Mouse (Mus musculus): ENCODE results near the gene Gtsf1l. TPM values are rescaled to one million over a fixed set of nuclear protein-coding genes. Genes with fewer than 3 reads are reported as not detected.

The Gtsf1l gene
- total and polyA plus RNA-seq, 2 experiments, result not detected

- H3K4me1 ChIP-seq (ENCODE audit: control insufficient read depth, insufficient read depth, low read length), result no peaks in the 10 kb centered on the region
- 97% methylated on average over 9 of the region's 9 CpGs for WGBS
- no peaks in the 10 kb centered on the region for H3K27me3 ChIP-seq (ENCODE audit: control insufficient read depth, insufficient read depth, low read length)
- H3K36me3 ChIP-seq (ENCODE audit: control insufficient read depth, insufficient read depth, low read length), result no peaks in the 10 kb centered on the region
- no peaks in the 10 kb centered on the region for H3K79me2 ChIP-seq (ENCODE audit: control insufficient read depth, insufficient read depth, low read length)
- H3K27ac ChIP-seq (replicated peaks; ENCODE audit: insufficient read depth, low read depth, low read length), result no peak overlapping the region
- no peak overlapping the region for H3K9ac ChIP-seq (ENCODE audit: low read depth, low read length)
- DNase-seq (ENCODE audit: extremely low read depth, low read depth, low spot score), result no peak
- no peak overlapping the region for H3K4me3 ChIP-seq (ENCODE audit: insufficient read depth, low read depth, low read length)
- TF ChIP-seq POLR2A (IDR thresholded peaks at IDR 0.05; ENCODE audit: extremely low read depth, insufficient read depth, low read length) (no peak), CTCF (IDR thresholded peaks at IDR 0.05; ENCODE audit: low read depth, low read length) (no peak)
These were observed 14.5 kb downstream of the Gtsf1l start for GRCm38 (mm10) chr2:163073023-163073757.

DNA sequence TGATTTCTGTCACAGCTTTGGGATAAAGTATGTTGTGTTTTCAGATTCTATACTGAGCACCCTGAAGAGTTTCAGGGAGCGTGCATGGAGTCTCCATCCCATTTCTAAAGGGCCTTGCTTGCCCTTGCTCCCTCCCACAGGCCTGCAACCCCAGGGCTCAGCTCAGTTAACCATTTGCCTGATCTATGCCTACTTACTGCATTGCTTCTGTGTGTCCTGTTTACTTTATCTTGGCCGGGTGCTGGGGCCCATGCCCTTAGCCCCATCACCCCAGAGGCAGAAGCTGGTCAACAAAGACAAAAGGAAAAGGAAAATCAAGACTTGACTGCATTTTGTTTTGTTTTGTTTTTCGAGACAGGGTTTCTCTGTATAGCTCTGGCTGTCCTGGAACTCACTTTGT, 16.1 kb downstream of the Gtsf1l start:
- 36% methylated on average over 3 of the region's 3 CpGs for WGBS
- no peak for DNase-seq (ENCODE audit: extremely low read depth, low read depth, low spot score)

GRCm38 (mm10) chr2:163070213-163070612, 17.4 kb downstream of the Gtsf1l start:
- 88% methylated on average over 3 of the region's 3 CpGs for WGBS
- H3K4me3 ChIP-seq (ENCODE audit: insufficient read depth, low read depth, low read length), result no peak overlapping the region
- H3K27me3 ChIP-seq (ENCODE audit: control insufficient read depth, insufficient read depth, low read length), result no peaks in the 10 kb centered on the region
- H3K9ac ChIP-seq (ENCODE audit: low read depth, low read length), result no peak overlapping the region
- no peaks in the 10 kb centered on the region for H3K4me1 ChIP-seq (ENCODE audit: control insufficient read depth, insufficient read depth, low read length)
- no peak for DNase-seq (ENCODE audit: extremely low read depth, low read depth, low spot score)
- TF ChIP-seq POLR2A (IDR thresholded peaks at IDR 0.05; ENCODE audit: extremely low read depth, insufficient read depth, low read length) (no peak), CTCF (IDR thresholded peaks at IDR 0.05; ENCODE audit: low read depth, low read length) (no peak)
- no peak overlapping the region for H3K27ac ChIP-seq (replicated peaks; ENCODE audit: insufficient read depth, low read depth, low read length)
- H3K79me2 ChIP-seq (ENCODE audit: control insufficient read depth, insufficient read depth, low read length), result no peaks in the 10 kb centered on the region
- no peaks in the 10 kb centered on the region for H3K36me3 ChIP-seq (ENCODE audit: control insufficient read depth, insufficient read depth, low read length)

More for the DNA sequence above, 16.1 kb downstream of the Gtsf1l start:
- no peaks in the 10 kb centered on the region for H3K27me3 ChIP-seq (ENCODE audit: control insufficient read depth, insufficient read depth, low read length)
- TF ChIP-seq CTCF (IDR thresholded peaks at IDR 0.05; ENCODE audit: low read depth, low read length) (no peak), POLR2A (IDR thresholded peaks at IDR 0.05; ENCODE audit: extremely low read depth, insufficient read depth, low read length) (no peak)
- H3K36me3 ChIP-seq (ENCODE audit: control insufficient read depth, insufficient read depth, low read length), result no peaks in the 10 kb centered on the region
- no peaks in the 10 kb centered on the region for H3K79me2 ChIP-seq (ENCODE audit: control insufficient read depth, insufficient read depth, low read length)
- no peak overlapping the region for H3K27ac ChIP-seq (replicated peaks; ENCODE audit: insufficient read depth, low read depth, low read length)
- H3K4me1 ChIP-seq (ENCODE audit: control insufficient read depth, insufficient read depth, low read length), result no peaks in the 10 kb centered on the region
- no peak overlapping the region for H3K4me3 ChIP-seq (ENCODE audit: insufficient read depth, low read depth, low read length)
- no peak overlapping the region for H3K9ac ChIP-seq (ENCODE audit: low read depth, low read length)

DNA sequence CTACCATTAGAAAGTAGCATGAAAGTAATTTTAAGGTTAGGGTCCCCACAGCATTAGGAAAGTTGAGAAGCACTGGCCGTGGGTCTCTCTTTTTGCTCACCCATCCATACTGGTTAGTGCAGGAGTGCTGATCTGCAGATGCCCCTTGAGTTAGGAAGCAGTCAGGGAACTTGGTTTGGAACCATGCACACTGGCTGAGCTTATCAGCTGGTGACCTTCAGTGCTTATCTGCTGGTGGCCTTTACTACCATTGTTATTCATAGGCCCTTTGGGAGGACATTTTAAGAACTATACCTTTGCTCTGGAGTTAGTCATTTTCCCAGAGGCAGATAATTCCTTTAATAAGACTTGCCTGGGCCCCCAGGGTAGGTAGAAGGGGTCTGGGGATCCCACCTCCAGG, 20.4 kb downstream of the Gtsf1l start:
- Histone ChIP-seq H3K4me1 (ENCODE audit: control insufficient read depth, insufficient read depth, low read length) (no peaks in the 10 kb centered on the region), H3K27ac (replicated peaks; ENCODE audit: insufficient read depth, low read depth, low read length) (no peak overlapping the region), H3K27me3 (ENCODE audit: control insufficient read depth, insufficient read depth, low read length) (no peaks in the 10 kb centered on the region), H3K79me2 (ENCODE audit: control insufficient read depth, insufficient read depth, low read length) (no peaks in the 10 kb centered on the region), H3K4me3 (ENCODE audit: insufficient read depth, low read depth, low read length) (no peak overlapping the region), H3K9ac (ENCODE audit: low read depth, low read length) (no peak overlapping the region), H3K36me3 (ENCODE audit: control insufficient read depth, insufficient read depth, low read length) (no peaks in the 10 kb centered on the region)
- DNase-seq (ENCODE audit: extremely low read depth, low read depth, low spot score), result no peak
- TF ChIP-seq POLR2A (IDR thresholded peaks at IDR 0.05; ENCODE audit: extremely low read depth, insufficient read depth, low read length) (no peak), CTCF (IDR thresholded peaks at IDR 0.05; ENCODE audit: low read depth, low read length) (no peak)
- 97% methylated on average over 1 of the region's 1 CpGs for WGBS

- Histone ChIP-seq H3K36me3 (ENCODE audit: control insufficient read depth, insufficient read depth, low read length) (no peaks in the 10 kb centered on the region), H3K79me2 (ENCODE audit: control insufficient read depth, insufficient read depth, low read length) (no peaks in the 10 kb centered on the region), H3K27ac (replicated peaks; ENCODE audit: insufficient read depth, low read depth, low read length) (no peak overlapping the region), H3K27me3 (ENCODE audit: control insufficient read depth, insufficient read depth, low read length) (no peaks in the 10 kb centered on the region), H3K4me3 (ENCODE audit: insufficient read depth, low read depth, low read length) (no peak overlapping the region), H3K9ac (ENCODE audit: low read depth, low read length) (no peak overlapping the region), H3K4me1 (ENCODE audit: control insufficient read depth, insufficient read depth, low read length) (no peaks in the 10 kb centered on the region)
- no peak for DNase-seq (ENCODE audit: extremely low read depth, low read depth, low spot score)
- no peak for TF ChIP-seq CTCF (IDR thresholded peaks at IDR 0.05; ENCODE audit: low read depth, low read length)
- TF ChIP-seq POLR2A (IDR thresholded peaks at IDR 0.05; ENCODE audit: extremely low read depth, insufficient read depth, low read length), result no peak
- WGBS, result 92% methylated on average over 6 of the region's 6 CpGs
These were observed 21.3 kb downstream of the Gtsf1l start for GRCm38 (mm10) chr2:163066326-163066725.

- TF ChIP-seq POLR2A (IDR thresholded peaks at IDR 0.05; ENCODE audit: extremely low read depth, insufficient read depth, low read length), result no peak
- TF ChIP-seq CTCF (IDR thresholded peaks at IDR 0.05; ENCODE audit: low read depth, low read length), result no peak
- WGBS, result 92% methylated on average over 6 of the region's 6 CpGs
- H3K36me3 ChIP-seq (ENCODE audit: control insufficient read depth, insufficient read depth, low read length), result no peaks in the 10 kb centered on the region
- H3K4me1 ChIP-seq (ENCODE audit: control insufficient read depth, insufficient read depth, low read length), result no peaks in the 10 kb centered on the region
- DNase-seq (ENCODE audit: extremely low read depth, low read depth, low spot score), result no peak
- H3K27me3 ChIP-seq (ENCODE audit: control insufficient read depth, insufficient read depth, low read length), result no peaks in the 10 kb centered on the region
- H3K79me2 ChIP-seq (ENCODE audit: control insufficient read depth, insufficient read depth, low read length), result no peaks in the 10 kb centered on the region
- H3K27ac ChIP-seq (replicated peaks; ENCODE audit: insufficient read depth, low read depth, low read length), result no peak overlapping the region
- H3K4me3 ChIP-seq (ENCODE audit: insufficient read depth, low read depth, low read length), result no peak overlapping the region
- H3K9ac ChIP-seq (ENCODE audit: low read depth, low read length), result no peak overlapping the region
These were observed 25.5 kb downstream of the Gtsf1l start for GRCm38 (mm10) chr2:163062119-163062508.
